Mouse (Mus musculus) cerebellum, postnatal 10 days (tissue): ENCODE results near the gene Olfr77.

Experiments used
- DNase-seq, 2 experiments: peaks; one replicate each; pipeline ENCODE4 v3.0.0; 2021; ENCODE audit warnings: mixed read lengths in 2 of 2

Olfr77 gene

GRCm38 (mm10) chr9:19916565-19916964 is at the start of gene Olfr77:
Olfr77 (plus strand) TSS chr9:19916865.
- DNase-seq: no peak

- no peak for DNase-seq
Observed at GRCm38 (mm10) chr9:19887904-19888303, 28.8 kb upstream of the Olfr77 start, which contains the start of gene Olfr862. Olfr862 (minus strand) TSS chr9:19888004.

- DNase-seq: no peak
Observed at GRCm38 (mm10) chr9:19911170-19911569, 5.5 kb upstream of the Olfr77 start.
